Mouse (Mus musculus) macrophage (primary cell): ENCODE data around the gene Cyp2w1. TPM values are rescaled to one million over a fixed set of nuclear protein-coding genes. Genes with fewer than 3 reads are reported as not detected.
A peak's percentile ranks its signal among the peaks of the same experiment; 100 is the strongest.

Source experiments
- H3K27ac ChIP-seq: fragments of 350-480 bp; formaldehyde crosslinking; 2 replicates; pipeline ENCODE4 v1.9.0; 2021
- H3K36me3 ChIP-seq: fragments of 350-480 bp; formaldehyde crosslinking; 2 replicates; pipeline ENCODE4 v1.9.0; 2021; ENCODE audit errors: inconsistent target
- H3K4me3 ChIP-seq: fragments of 350-480 bp; formaldehyde crosslinking; 2 replicates; pipeline ENCODE4 v1.9.0; 2021; ENCODE audit errors: inconsistent target
- H3K79me2 ChIP-seq: fragments of 350-480 bp; formaldehyde crosslinking; 2 replicates; pipeline ENCODE4 v1.9.0; 2021; ENCODE audit errors: inconsistent target
- WGBS: methylation state at CpG from one replicate; pipeline ENCODE4 v1.1.7; 2026; ENCODE audit warnings: inconsistent platforms; ENCODE audit not compliant: missing documents; 5-methylcytosine and 5-hydroxymethylcytosine counted together
- polyA plus RNA-seq: library from polyadenylated mRNA; stranded (reverse); fragments of 250-400 nt; gene quantifications from 3 replicates; pipeline ENCODE4 v1.2.4, GENCODE M21; 2018; ENCODE audit warnings: inconsistent platforms

Cyp2w1 gene
- polyA plus RNA-seq, 1 experiment from 2014 or later: not detected

DNA sequence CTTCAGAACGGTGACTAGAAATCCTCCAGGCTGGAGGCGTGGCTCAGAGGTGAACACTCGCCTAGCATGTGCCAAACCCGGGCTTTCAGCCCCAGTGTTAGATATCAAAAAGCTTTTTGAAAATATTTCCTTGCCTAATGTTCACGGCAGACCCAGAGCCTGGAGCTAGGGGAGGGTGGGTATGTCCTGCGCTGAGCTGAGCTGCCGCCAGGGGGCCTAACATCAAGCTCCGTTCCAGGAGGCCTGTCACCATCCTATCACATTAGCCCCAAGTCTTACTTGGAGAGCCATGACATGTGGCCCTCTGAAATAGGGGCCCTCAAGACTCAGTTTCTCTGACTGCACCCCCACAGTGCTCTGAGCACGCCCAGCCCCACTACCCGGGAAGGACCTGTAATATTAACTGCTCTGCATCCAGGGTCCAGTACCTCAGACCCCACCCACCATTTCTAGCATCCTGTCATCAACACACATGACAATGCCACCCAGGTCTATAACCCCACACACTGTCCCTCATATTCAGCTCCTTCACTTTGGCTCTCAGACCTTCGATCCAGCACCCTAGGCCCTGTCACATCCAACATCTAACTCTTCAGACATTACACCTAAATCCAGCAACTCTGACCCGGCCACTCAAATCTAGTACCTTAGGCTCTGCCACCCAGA is 8.3 kb upstream of the Cyp2w1 start:
- Histone ChIP-seq H3K36me3 (peaks cover 29% of the 10 kb centered on the region), H3K27ac (peak overlapping the region; percentile 64), H3K4me3 (peak overlapping the region; percentile 97), H3K79me2 (peaks cover 25% of the 10 kb centered on the region)
- 8% methylated on average over 10 of the region's 12 CpGs for WGBS

DNA sequence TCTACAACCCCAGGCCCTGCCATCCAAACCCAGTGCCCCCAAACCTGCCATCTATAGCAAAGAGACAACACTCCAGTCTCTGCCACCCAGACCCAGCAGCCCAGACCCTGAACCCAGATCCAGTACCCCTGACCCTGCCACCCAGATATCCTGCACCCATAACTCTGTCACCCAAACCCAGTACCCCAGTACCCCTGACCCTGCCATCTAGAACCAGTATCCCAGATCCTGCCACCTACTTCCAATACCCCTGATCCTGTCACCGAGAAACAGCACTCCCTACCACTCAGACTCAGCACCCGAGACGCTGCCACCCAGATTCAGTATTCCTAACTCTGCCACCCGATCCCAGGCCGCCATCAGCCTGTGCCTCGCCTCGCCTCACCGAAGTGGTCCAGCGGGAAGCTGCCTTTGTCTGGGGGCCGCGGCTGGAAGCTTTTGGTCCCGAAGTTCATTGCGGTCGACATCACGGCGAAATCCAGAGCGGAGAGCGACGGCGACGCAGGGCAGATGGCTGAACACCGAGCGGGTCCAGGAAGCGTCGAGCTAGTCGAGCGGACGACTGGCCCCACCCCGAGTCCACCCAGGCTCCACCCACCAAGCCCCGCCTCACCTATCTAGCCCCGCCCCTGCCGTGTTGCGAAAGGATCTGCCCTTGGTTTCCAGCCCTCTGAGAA is 7.6 kb upstream of the Cyp2w1 start:
- H3K79me2 ChIP-seq: peaks cover 25% of the 10 kb centered on the region
- peaks cover 22% of the 10 kb centered on the region; the same call in 1 of the 2 replicates for H3K36me3 ChIP-seq
- peak overlapping the region; percentile 64 for H3K27ac ChIP-seq
- 1% methylated on average over 33 of the region's 33 CpGs for WGBS
- H3K4me3 ChIP-seq: peak overlapping the region; percentile 97

DNA sequence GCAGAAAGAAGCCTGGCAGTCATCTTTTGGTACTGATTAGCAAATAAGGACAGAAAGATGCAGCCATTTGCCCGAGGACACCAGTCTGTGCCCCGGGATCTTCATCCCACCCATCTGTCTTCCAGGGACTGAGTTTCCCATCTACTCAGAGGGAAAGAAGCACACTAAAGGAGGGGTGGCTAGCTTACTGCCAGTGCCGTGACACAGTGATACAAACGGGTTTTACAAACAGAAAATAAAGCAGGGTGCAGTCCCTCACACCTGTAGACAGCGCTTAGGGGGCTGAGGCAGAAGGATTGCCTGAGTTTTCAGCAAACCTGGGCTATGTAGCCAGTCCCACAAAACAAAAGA is 7.1 kb upstream of the Cyp2w1 start:
- H3K36me3 ChIP-seq: peaks cover 17% of the 10 kb centered on the region; the same call in 1 of the 2 replicates
- H3K27ac ChIP-seq: peak overlapping the region; percentile 24; the same call in 1 of the 2 replicates
- 13% methylated on average over 5 of the region's 5 CpGs for WGBS
- H3K79me2 ChIP-seq: peaks cover 25% of the 10 kb centered on the region
- 0 out of 2 replicates have a peak overlapping the region, but pooled peaks have one; percentile 5 for H3K4me3 ChIP-seq

DNA sequence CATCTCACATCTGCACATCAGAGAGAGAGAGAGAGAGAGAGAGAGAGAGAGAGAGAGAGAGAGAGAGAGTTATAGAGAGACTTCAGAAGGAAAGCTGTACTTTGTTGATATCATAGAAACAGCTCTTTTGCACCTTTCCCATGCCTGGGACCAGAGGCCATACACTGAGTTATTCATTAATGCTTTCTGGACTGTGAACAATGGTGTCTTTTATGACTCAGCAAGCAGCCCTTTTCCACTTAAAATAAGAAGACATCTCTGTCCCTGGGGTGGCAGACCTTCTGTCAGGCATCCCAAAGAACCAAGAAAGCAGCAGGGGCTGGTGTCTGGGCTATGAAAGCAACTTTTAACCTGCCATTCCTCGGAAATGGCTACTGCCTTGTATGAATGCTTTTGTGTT is 5.2 kb upstream of the Cyp2w1 start:
- 80% methylated on average over 1 of the region's 1 CpGs for WGBS
- no peak overlapping the region for H3K4me3 ChIP-seq
- peaks cover 25% of the 10 kb centered on the region for H3K79me2 ChIP-seq
- H3K27ac ChIP-seq: no peak overlapping the region
- peaks cover 2% of the 10 kb centered on the region; the same call in 1 of the 2 replicates for H3K36me3 ChIP-seq

DNA sequence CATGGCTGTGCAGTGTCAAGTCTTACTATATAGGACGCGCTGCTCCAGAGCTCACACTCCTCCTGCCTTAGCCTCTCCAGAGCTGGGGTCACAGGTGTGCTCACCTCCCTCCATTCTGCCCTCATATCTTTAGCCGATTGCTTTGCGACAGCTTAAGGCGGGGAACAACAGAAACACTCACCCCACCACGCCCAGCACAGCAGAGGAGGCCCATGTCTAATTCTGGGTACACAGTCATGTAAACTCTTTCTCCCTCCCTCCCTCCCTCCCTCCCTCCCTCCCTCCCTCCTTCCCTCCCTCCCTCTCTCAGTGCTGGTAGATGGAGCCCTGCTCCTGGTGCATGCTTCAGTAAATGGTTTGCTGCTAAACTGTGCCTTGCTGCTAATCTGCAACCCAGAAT is 2.7 kb upstream of the Cyp2w1 start:
- Histone ChIP-seq H3K36me3 (no peaks in the 10 kb centered on the region), H3K27ac (no peak overlapping the region), H3K79me2 (peaks cover 2% of the 10 kb centered on the region), H3K4me3 (no peak overlapping the region)
- 88% methylated on average over 6 of the region's 6 CpGs for WGBS

DNA sequence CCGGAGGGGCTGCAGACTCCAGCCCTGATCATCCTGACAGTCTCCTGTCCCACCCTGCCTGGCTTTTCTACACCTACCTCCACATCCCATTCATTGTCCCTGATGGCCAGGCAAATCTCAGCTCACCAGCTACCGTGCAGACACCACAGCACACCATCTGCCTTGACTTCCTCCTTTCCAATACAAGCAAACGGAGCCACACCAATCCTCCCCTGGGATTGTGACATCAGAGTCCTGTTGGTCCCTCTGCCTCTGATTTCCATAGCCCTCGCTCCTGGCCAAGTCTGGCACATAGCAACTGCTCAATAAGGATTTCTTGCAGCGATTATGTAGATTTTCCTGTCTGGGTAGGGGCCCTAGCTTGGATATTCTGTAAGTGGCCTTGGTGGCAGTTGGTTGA is 1.3 kb upstream of the Cyp2w1 start, which contains the start of gene Cox19:
Gene Cox19 (minus strand): TSS at position 285 of the 400 bp plus-strand sequence.
- 46% methylated on average over 5 of the region's 5 CpGs for WGBS
- Histone ChIP-seq H3K4me3 (no peak within 1 kb of the TSS), H3K27ac (no peak within 1 kb of the TSS), H3K36me3 (no peaks in the 10 kb centered on the region), H3K79me2 (no peaks in the 10 kb centered on the region)

DNA sequence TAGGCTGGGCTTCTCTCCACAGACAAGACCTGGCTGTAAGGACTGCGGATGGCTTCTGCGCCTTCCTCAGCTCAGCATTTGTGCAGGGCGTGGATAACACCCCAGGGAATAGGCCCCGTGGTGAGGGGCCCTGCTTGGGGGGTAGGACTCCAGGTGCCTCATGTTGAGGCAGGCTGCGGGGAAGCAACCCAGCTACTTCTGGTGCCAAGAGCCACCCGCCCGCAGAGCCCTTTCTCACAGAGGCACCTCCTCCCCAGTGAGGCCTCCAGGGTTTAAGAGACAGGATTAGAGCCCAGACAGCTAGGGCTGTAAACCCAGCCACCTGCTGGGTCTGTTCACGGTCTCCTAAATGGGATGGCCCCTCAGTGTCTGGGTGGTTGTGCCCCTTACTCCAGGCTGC is 789 bp upstream of the Cyp2w1 start:
- no peak overlapping the region for H3K4me3 ChIP-seq
- H3K79me2 ChIP-seq: no peaks in the 10 kb centered on the region
- H3K36me3 ChIP-seq: no peaks in the 10 kb centered on the region
- 69% methylated on average over 8 of the region's 8 CpGs for WGBS
- no peak overlapping the region for H3K27ac ChIP-seq

DNA sequence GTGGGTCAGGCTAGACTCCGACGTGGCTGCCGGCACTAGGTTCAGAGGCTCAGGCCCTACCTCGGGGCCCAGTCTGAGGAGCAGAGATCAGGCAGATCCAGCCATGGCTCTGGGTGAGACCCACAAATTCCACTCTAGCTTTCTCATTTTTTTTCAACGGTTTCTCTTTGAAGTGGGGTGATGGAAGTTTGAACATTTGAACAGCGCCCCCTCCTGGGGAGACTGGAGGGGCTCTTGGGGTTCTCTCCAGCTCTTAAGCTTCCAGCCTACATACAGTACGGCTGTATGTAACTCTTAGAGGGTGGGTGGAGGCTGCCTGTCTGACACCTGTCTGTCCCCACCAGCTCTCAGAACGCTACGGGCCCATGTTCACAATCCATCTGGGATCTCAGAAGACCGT is 1.1 kb downstream of the Cyp2w1 start:
- no peaks in the 10 kb centered on the region for H3K79me2 ChIP-seq
- H3K4me3 ChIP-seq: no peak overlapping the region
- WGBS: 61% methylated on average over 10 of the region's 10 CpGs

DNA sequence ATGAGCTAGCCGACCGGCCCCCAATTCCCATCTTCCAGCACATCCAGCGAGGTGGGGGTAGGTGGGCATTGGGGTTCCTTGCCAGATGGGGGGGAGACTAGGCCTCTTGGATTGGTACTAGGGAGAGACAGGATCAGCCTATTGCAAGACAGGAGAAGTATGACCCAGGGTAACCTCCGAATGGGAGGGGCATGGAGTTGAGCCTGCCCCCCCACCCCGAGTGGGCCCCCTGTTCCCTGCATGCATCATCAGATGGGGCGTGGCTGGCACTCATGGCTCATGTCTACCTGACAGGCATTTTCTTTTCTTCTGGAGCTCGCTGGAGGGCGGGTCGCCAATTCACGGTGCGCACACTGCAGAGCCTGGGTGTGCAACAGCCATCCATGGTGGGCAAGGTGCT is 1.5 kb downstream of the Cyp2w1 start:
- WGBS: 91% methylated on average over 11 of the region's 11 CpGs
- no peak overlapping the region for H3K27ac ChIP-seq
- no peak overlapping the region for H3K4me3 ChIP-seq
- H3K36me3 ChIP-seq: no peaks in the 10 kb centered on the region
- no peaks in the 10 kb centered on the region for H3K79me2 ChIP-seq

More for the DNA sequence above, 1.1 kb downstream of the Cyp2w1 start:
- Histone ChIP-seq H3K36me3 (no peaks in the 10 kb centered on the region), H3K27ac (no peak overlapping the region)

DNA sequence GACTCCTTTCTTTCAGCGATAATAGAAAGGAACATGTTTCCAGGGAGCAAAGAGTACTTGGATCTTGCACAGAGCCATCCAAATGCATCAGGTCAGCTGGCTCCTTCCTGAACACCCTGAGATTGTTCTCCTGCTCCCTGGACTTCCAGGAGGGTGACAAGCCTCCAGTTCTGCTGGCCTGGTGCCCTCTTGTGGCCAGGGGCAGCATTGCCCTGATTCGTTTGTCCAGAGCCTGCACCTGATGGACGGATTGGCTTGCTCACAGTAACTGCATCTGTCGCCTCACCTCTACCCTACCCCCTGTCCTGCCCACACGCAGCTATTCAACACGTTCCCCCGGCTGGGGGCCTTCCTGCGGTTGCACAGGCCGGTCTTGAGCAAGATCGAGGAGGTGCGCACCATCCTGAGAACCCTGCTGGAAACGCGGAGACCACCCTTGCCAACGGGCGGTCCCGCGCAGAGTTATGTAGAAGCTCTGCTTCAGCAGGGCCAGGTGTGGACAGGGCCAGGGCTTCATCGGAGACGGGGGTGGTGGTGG is 2.9 kb downstream of the Cyp2w1 start:
- 38% methylated on average over 15 of the region's 19 CpGs for WGBS
- Histone ChIP-seq H3K36me3 (no peaks in the 10 kb centered on the region), H3K79me2 (no peaks in the 10 kb centered on the region), H3K4me3 (no peak overlapping the region), H3K27ac (no peak overlapping the region)

DNA sequence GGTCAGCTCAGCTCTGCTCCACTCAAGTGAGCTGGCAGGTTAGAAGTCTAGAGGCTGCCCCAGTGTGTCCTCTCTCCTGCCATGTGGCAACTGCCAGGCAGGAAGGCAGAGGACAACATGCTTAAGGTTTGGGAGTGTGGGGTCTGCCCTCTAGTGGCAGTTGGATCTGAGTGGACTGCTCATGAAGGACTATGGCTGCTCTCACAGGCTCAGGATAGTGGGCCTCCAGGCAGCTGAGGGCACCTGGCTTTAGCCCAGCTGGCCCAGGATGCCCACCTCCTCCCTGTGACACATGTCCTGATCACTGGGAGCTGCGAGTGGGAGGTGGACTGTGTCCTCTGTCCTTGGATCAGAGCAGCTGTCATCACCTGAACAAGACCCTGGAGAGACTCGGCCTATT is 6.2 kb downstream of the Cyp2w1 start:
- Histone ChIP-seq H3K4me3 (no peak overlapping the region), H3K36me3 (no peaks in the 10 kb centered on the region; the same call in 1 of the 2 replicates), H3K79me2 (no peaks in the 10 kb centered on the region), H3K27ac (no peak overlapping the region)
- 92% methylated on average over 1 of the region's 2 CpGs for WGBS

DNA sequence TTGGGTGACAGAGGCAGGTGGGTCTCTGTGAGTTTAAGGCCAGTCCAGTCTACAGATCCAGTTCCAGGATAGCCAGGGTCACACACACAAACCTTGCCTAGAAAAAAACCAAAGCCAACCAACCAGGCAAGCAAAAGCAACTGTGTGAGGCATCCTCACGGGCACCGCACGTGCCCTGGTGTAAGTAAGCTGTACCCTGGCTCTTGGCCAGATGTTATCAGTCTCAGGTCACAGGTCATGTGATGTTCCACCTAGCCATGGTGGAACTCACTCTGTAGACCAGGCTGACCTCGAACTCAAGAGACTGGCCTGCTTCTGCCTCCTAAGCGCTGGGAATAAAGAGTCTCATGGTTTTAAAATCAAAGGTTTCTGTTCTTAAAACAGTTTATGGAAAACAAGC is 6.8 kb downstream of the Cyp2w1 start:
- Histone ChIP-seq H3K4me3 (no peak overlapping the region), H3K79me2 (no peaks in the 10 kb centered on the region), H3K27ac (no peak overlapping the region), H3K36me3 (no peaks in the 10 kb centered on the region; the same call in 1 of the 2 replicates)
- WGBS: 94% methylated on average over 5 of the region's 5 CpGs

DNA sequence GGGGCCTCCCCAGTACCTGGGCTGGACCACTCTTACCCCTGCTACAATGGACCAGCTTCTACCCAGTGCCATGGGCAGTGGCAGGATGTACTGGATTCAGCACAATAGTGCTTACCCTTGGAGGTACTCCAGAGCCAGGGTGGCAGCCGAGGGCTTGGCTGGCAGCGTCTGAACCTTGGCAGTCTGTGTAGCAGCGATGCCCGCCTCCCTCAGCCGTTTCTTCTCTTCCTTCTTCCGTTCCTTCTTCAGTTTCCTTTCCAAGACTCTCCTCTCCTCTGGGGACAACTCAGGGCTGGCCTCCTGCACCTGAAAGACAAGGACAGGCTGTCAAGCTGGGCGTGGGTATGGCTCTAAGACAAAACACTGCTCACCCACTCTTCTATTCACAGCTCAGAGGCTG is 11.4 kb downstream of the Cyp2w1 start:
- Histone ChIP-seq H3K79me2 (peaks cover 18% of the 10 kb centered on the region), H3K36me3 (no peaks in the 10 kb centered on the region; the same call in 1 of the 2 replicates), H3K4me3 (no peak overlapping the region), H3K27ac (peak overlapping the region; percentile 98)
- 35% methylated on average over 7 of the region's 7 CpGs for WGBS

DNA sequence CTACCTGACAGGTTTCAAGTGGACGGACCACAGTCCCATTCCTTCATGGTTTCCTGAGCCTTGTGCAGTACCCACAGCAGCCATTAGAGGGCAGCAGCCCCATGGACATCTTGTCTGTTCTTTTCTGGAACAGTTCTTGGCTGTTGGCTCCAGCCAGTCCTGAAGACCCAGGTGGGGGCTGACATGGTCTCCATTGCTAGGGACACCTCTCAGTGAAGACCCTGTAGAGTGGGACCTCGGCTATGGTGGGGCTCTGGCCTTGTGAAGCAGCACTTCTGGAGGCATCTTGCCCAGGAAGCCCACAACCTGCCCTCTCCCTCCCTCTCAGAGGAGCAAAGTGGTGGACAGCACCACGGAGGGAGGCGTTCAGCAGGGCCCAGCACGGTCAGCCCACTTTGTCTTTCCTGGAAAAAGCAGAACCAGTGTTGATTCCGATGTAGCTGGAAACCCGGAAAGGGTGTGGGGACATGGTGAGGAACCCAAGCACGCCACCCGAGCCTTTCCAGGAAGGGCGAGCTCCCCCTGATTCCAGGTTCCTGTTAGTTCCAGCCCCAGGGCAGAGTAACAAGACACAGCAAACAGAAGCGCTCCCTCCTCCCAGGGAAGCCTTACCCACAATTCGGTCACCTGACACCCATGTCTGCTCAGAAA is 12.0 kb downstream of the Cyp2w1 start:
- peak overlapping the region; percentile 98 for H3K27ac ChIP-seq
- no peak overlapping the region for H3K4me3 ChIP-seq
- WGBS: under 1% methylated on average over 12 of the region's 12 CpGs

More for the DNA sequence above, 12.0 kb downstream of the Cyp2w1 start:
- Histone ChIP-seq H3K36me3 (no peaks in the 10 kb centered on the region; the same call in 1 of the 2 replicates), H3K79me2 (peaks cover 23% of the 10 kb centered on the region)
